Mouse (Mus musculus) embryonic stem cell, embryonic (primary cell): ENCODE measurements around the gene Fgf22.

ENCODE experiments used
- CTCF ChIA-PET, 4 experiments: fragments of 300-600 bp in 2 of 4; fragments of 350-600 bp in 2 of 4; sonication (Branson Sonifier 250); formaldehyde crosslinking; loops; one replicate each; lab custom pipeline; 2022; ENCODE audit warnings: inconsistent platforms in 2 of 4; lab: Charles Lee
- POLR2A ChIA-PET, 4 experiments: fragments of 300-600 bp in 2 of 4; fragments of 350-600 bp in 2 of 4; sonication (Branson Sonifier 250); formaldehyde crosslinking; loops; one replicate each; lab custom pipeline; 2022; ENCODE audit warnings: antibody characterized with exemption in 4 of 4, inconsistent platforms in 1 of 4; lab: Charles Lee

Fgf22 gene

DNA sequence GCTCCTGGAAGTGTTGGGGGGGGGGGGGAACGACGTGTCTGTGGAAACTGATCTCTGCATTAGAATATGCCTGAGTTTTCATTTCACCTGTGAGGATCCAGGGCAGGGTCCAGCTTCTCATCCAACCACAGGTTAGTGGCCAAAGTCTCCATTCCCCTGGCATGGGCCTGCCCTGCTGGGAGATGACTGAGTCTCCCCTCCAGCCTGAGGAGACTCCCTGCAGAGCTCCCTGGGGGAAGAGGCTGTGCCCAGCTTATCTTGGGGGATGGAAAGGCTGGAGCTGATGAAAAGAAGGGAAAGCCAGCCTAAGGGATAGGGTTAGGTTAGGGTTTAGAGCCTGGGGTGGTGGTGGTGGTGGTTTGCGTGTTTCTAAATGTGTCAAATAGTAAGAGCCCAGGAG, 47.0 kb downstream of the Fgf22 start:
- CTCF ChIA-PET, result interaction anchor here in 3 of 4 experiments (0.5 to 3.5 kb wide), 14 partner anchors 8 to 112 kb away, joined by 3 to 20 read pairs (median 6); partner anchors contain the start of gene Palm (in 3 of the 3)
- POLR2A ChIA-PET, result interaction anchor here in 3 of 4 experiments (0.6 to 2.9 kb wide), 15 partner anchors 8 to 169 kb away, joined by 3 to 12 read pairs (median 5); partner anchors contain the start of genes Palm (in 2 of the 3), Ptbp1 (in 2 of the 3) and Grin3b (in 1 of the 3)

DNA sequence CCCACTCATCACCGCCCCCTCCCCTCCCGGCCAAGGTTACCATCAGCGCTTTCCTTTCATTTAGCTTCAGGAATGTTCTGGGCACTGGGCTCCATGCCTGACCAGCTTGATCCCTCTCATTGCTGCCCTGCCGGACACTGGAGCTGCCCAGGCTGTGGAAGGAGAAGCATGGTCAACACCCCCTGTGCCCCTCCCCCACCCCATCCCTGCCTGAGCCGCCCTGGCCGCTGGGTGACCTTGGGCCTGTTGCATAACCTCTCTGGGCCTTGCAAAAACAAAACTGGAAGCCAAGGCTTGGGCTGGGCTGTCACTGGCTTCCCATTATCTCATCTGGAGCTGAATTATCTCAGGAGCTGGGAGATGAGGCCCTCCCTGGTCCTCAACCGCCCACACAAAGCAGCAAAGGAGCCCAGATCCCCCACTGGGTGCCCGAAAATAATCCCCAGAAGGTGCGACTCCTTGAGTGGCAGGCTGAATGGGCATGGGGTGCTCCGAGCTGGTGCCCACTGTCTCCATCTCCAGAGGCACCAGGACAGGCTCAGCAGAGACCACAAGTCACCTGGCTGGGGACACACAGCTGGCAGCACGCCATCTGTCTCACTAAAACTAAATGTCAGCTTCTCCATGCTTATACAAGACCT, 47.6 kb downstream of the Fgf22 start:
- ChIA-PET CTCF (interaction anchor here in 3 of 4 experiments (0.5 to 3.5 kb wide), 14 partner anchors 9 to 111 kb away, joined by 3 to 20 read pairs (median 4); partner anchors contain the start of gene Palm (in 3 of the 3)), POLR2A (interaction anchor here in 3 of 4 experiments (0.6 to 2.9 kb wide), 22 partner anchors 9 to 202 kb away, joined by 3 to 12 read pairs (median 4); partner anchors contain the start of genes Palm (in 2 of the 3), Ptbp1 (in 2 of the 3), Bsg (in 1 of the 3) and Grin3b (in 1 of the 3))

GRCm38 (mm10) chr10:79803716-79804323, 48.9 kb downstream of the Fgf22 start:
- CTCF ChIA-PET, result interaction anchor here in 3 of 4 experiments (1.1 to 3.5 kb wide), 4 partner anchors 8 to 19 kb away, joined by 4 to 20 read pairs (median 4); partner anchors contain the start of gene Palm (in 2 of the 3)
- POLR2A ChIA-PET, result interaction anchor here in 3 of 4 experiments (0.6 to 2.9 kb wide), 10 partner anchors 24 to 200 kb away, joined by 3 to 12 read pairs (median 3); partner anchors contain the start of genes Med16 (in 1 of the 3) and Ptbp1 (in 1 of the 3)

DNA sequence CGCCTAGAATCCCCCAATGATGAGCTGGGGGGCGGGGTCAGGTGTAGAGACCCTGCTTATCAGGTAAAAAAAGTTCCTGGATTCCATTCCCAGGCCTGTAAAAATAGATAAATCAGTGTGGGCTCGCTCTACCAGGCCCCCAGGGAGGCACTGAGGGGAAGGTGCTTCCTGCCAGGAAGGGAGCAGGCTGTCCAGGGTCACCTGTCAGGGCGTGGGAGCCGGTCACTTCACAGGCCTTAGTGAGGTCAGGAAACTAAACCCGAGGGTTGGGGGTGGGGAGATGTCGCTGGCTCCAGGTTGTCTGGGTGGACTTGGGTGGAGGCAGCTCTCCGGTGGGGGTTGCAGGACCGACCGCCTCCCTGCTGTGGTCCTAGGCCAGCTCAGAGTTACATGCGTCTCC, 50.8 kb downstream of the Fgf22 start:
- POLR2A ChIA-PET, result interaction anchor here in 2 of 4 experiments (0.5 to 2.0 kb wide), 9 partner anchors 9 to 156 kb away, joined by 3 to 8 read pairs (median 3); partner anchors contain the start of genes Palm (in 1 of the 2) and Ptbp1 (in 1 of the 2)
- CTCF ChIA-PET, result interaction anchor here in 2 of 4 experiments (1.4 to 2.1 kb wide), 2 partner anchors 25 kb away, joined by 4 to 5 read pairs; no protein-coding TSS in a partner anchor

GRCm38 (mm10) chr10:79806331-79806730, 51.5 kb downstream of the Fgf22 start:
- ChIA-PET CTCF (interaction anchor here in 2 of 4 experiments (1.4 to 2.1 kb wide), 2 partner anchors 26 kb away, joined by 4 to 5 read pairs; no protein-coding TSS in a partner anchor), POLR2A (interaction anchor here in 2 of 4 experiments (0.8 to 2.0 kb wide), 5 partner anchors 11 to 59 kb away, joined by 3 to 8 read pairs (median 3); partner anchors contain the start of genes Palm (in 1 of the 2) and Ptbp1 (in 1 of the 2))

DNA sequence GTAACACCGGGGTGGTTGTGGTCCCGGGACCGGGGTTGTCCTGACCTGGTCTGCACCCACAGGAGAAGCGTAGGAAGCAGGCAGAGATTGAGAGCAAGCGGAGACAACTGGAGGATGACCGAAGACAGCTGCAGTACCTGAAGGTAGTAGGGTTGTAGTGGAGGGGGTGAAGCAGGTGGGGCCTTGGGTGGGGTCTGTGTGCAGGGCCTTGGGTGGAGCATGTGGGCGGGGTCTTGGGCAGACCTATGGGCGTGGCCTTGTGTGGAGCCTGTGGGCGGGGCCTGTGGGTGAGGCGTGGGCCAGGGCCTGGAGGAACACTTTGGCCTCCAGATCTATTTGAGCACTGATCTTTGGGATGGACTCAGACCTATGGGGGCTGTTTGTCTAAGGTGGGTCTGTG, 52.1 kb downstream of the Fgf22 start:
- ChIA-PET CTCF (interaction anchor here in 2 of 4 experiments (1.4 to 2.1 kb wide), 2 partner anchors 27 kb away, joined by 4 to 5 read pairs; no protein-coding TSS in a partner anchor), POLR2A (interaction anchor here in 2 of 4 experiments (1.6 to 2.0 kb wide), 2 partner anchors 13 to 55 kb away, joined by 4 to 8 read pairs; partner anchors contain the start of gene Palm (in 1 of the 2))

DNA sequence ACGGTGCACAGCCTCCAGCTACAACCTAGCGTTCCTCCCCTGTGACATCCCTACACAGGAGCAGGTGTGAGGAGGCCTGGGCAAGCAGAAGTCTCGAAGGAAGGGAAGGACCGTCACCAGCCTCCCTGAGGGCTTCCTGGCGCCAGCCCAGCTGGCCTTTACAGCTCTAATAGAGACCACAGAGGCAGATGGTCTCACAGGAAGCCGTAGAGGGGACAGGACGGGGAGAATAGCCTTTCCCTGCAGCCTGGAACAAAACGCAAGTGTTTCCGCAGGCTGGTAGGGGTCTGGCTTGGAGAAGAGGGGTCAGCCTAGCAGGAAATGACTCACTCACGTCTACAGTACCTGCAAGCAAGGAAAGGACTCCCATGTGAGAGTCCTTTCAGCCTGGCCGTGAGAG, 53.0 kb downstream of the Fgf22 start:
- CTCF ChIA-PET, result interaction anchor here in 1 of 4 experiments (1.3 kb wide), 1 partner anchor 27 kb away, joined by 3 read pairs; no protein-coding TSS in a partner anchor
- POLR2A ChIA-PET, result interaction anchor here in 1 of 4 experiments (0.6 to 1.0 kb wide), 2 partner anchors 11 to 39 kb away, joined by 3 to 4 read pairs; no protein-coding TSS in a partner anchor
